In genomic region chr15:84852457-84853070, GRCm38 (mm10) we compare ENCODE assay signal across 8 mouse cellular contexts. TPM values are rescaled to one million over a fixed set of nuclear protein-coding genes. Genes with fewer than 3 reads are reported as not detected.
DNase-seq lines count a peak whose midpoint lies in the region; ATAC-seq lines count a peak whose summit lies in the region.

No protein-coding gene starts in this region.

- peak overlapping the region; percentile 89 for H3K9ac ChIP-seq in forebrain, embryonic 15.5 days (replicated peaks)
- H3K9ac ChIP-seq in intestine, embryonic 14.5 days (ENCODE audit: low read length), result no peak overlapping the region; the same call in 1 of the 2 replicates
- H3K9ac ChIP-seq in liver, embryonic 12.5 days, result no peak overlapping the region
- no peak overlapping the region for H3K9ac ChIP-seq in stomach, embryonic 15.5 days

- WGBS in forebrain, embryonic 15.5 days, result 1% methylated on average over 10 of the region's 10 CpGs
- 10% methylated on average over 10 of the region's 10 CpGs for WGBS in intestine, embryonic 14.5 days
- WGBS in liver, embryonic 12.5 days (ENCODE audit: insufficient replicate concordance), result 27% methylated on average over 10 of the region's 10 CpGs
- WGBS in stomach, embryonic 15.5 days, result 19% methylated on average over 10 of the region's 10 CpGs

- ATAC-seq in forebrain, embryonic 15.5 days (replicated peaks), result no peak
- ATAC-seq in intestine, embryonic 14.5 days (replicated peaks; ENCODE audit: low FRiP score, low TSS enrichment, low read depth), result no peak
- ATAC-seq in liver, embryonic 12.5 days, result no peak
- ATAC-seq in stomach, embryonic 15.5 days (ENCODE audit: insufficient read depth, low FRiP score, low read depth), result no peak
- no peak for ATAC-seq in granulocyte monocyte progenitor cell, adult 5-6 weeks (replicated peaks; ENCODE audit: poor library complexity, severe bottlenecking)

- peak overlapping the region; percentile 91 for H3K4me3 ChIP-seq in forebrain, embryonic 15.5 days
- H3K4me3 ChIP-seq in intestine, embryonic 14.5 days (ENCODE audit: low read depth, low read length), result peak overlapping the region; percentile 68
- peak overlapping the region; percentile 61; the same call in 1 of the 2 replicates for H3K4me3 ChIP-seq in liver, embryonic 12.5 days
- H3K4me3 ChIP-seq in stomach, embryonic 15.5 days (replicated peaks), result peak overlapping the region; percentile 71

- H3K4me1 ChIP-seq in forebrain, embryonic 15.5 days, result peaks cover 56% of the 10 kb centered on the region
- H3K4me1 ChIP-seq in intestine, embryonic 14.5 days (replicated peaks; ENCODE audit: control insufficient read depth, insufficient read depth, low read length), result peaks cover 35% of the 10 kb centered on the region
- peaks cover 36% of the 10 kb centered on the region for H3K4me1 ChIP-seq in liver, embryonic 12.5 days
- H3K4me1 ChIP-seq in stomach, embryonic 15.5 days, result peaks cover 24% of the 10 kb centered on the region

- H3K4me2 ChIP-seq in forebrain, embryonic 15.5 days (replicated peaks), result peak overlapping the region; percentile 88
- H3K4me2 ChIP-seq in intestine, embryonic 14.5 days (ENCODE audit: low read length), result peak overlapping the region; percentile 98
- H3K4me2 ChIP-seq in liver, embryonic 12.5 days, result peak overlapping the region; percentile 83
- H3K4me2 ChIP-seq in stomach, embryonic 15.5 days, result peak overlapping the region; percentile 99

- H3K27me3 ChIP-seq in forebrain, embryonic 15.5 days, result no peaks in the 10 kb centered on the region
- peaks cover 8% of the 10 kb centered on the region; the same call in 1 of the 2 replicates for H3K27me3 ChIP-seq in intestine, embryonic 14.5 days (replicated peaks; ENCODE audit: control insufficient read depth, insufficient read depth, low read length)
- H3K27me3 ChIP-seq in liver, embryonic 12.5 days (replicated peaks), result peaks cover 76% of the 10 kb centered on the region
- peaks cover 8% of the 10 kb centered on the region for H3K27me3 ChIP-seq in stomach, embryonic 15.5 days (replicated peaks)

- H3K9me3 ChIP-seq in forebrain, embryonic 15.5 days, result no peaks in the 10 kb centered on the region
- H3K9me3 ChIP-seq in intestine, embryonic 14.5 days (ENCODE audit: control insufficient read depth, low read length), result no peaks in the 10 kb centered on the region
- no peaks in the 10 kb centered on the region for H3K9me3 ChIP-seq in liver, embryonic 12.5 days (replicated peaks)
- H3K9me3 ChIP-seq in stomach, embryonic 15.5 days, result no peaks in the 10 kb centered on the region

- H3K27ac ChIP-seq in forebrain, embryonic 15.5 days (replicated peaks), result peak overlapping the region; percentile 99
- H3K27ac ChIP-seq in intestine, embryonic 14.5 days (ENCODE audit: low read depth), result peak overlapping the region; percentile 77
- H3K27ac ChIP-seq in liver, embryonic 12.5 days, result no peak overlapping the region
- 0 out of 2 replicates have a peak overlapping the region, but pooled peaks have one; percentile 67 for H3K27ac ChIP-seq in stomach, embryonic 15.5 days

- DNase-seq in adrenal gland, adult (ENCODE audit: inconsistent age in 2 of 2, low spot score in 1 of 2), result peak; percentile 27 to 79
- DNase-seq in adrenal gland, postnatal 25 days, result no peak
- DNase-seq in adrenal gland, postnatal 36 days, result peak; percentile 26 to 51
- DNase-seq in intestine, embryonic 14.5 days (ENCODE audit: low spot score), result peak; percentile 57

- H3K36me3 ChIP-seq in forebrain, embryonic 15.5 days, result no peaks in the 10 kb centered on the region
- H3K36me3 ChIP-seq in intestine, embryonic 14.5 days (ENCODE audit: control insufficient read depth, insufficient read depth, low read length), result no peaks in the 10 kb centered on the region
- H3K36me3 ChIP-seq in liver, embryonic 12.5 days, result no peaks in the 10 kb centered on the region
- H3K36me3 ChIP-seq in stomach, embryonic 15.5 days, result no peaks in the 10 kb centered on the region

RNA-seq across cellular contexts. Expression of gene Phf21b, which starts 3.3 kb away (rescaled TPM):
- total RNA-seq in adrenal gland, postnatal 25 days (2021), result 3.2 and 3.6 TPM in 2 replicates
- total RNA-seq in adrenal gland, postnatal 36 days (2021), result 1 to 10 TPM; 1.1 to 2.0 TPM
- 11.0 and 13.0 TPM in 2 replicates for polyA plus RNA-seq in forebrain, embryonic 15.5 days (2015; fragmentation: Nextera tagmentation; extraction: Ambion mirVana)
- 2.1 and 2.2 TPM in 2 replicates for polyA plus RNA-seq in intestine, embryonic 14.5 days (2014; fragmentation: Nextera tagmentation; extraction: Ambion mirVana)
- polyA plus RNA-seq in liver, embryonic 12.5 days (2016; fragmentation: Nextera tagmentation; extraction: Ambion mirVana), result 0.04 and 0.06 TPM in 2 replicates
- polyA plus RNA-seq in stomach, embryonic 15.5 days (2015; fragmentation: Nextera tagmentation; extraction: Ambion mirVana), result 0.58 and 0.65 TPM in 2 replicates
- 0.06 and 2.5 TPM in 2 replicates for total RNA-seq in granulocyte monocyte progenitor cell, adult 5-6 weeks (2014; fragmentation: Nextera tagmentation)
- total RNA-seq in granulocyte monocyte progenitor cell, adult 5-6 weeks (2017), result not detected in 2 replicates
